Mouse (Mus musculus) myocyte (in vitro differentiated cells): ENCODE measurements at regions not wholly inside any gene's neighbourhood (a gene's known extent, or its start where the extent isn't known, plus 50 kb on each side); places are given as distances from the start of the nearest gene placed in this dataset.

Source experiments
- MAX ChIP-seq: IDR thresholded peaks from one replicate; pipeline ENCODE4 v1.6.1; 2011; ENCODE audit warnings: low read depth, mild to moderate bottlenecking, control low read depth
- POLR2A ChIP-seq: IDR thresholded peaks from one replicate; pipeline ENCODE4 v1.6.1; 2011; ENCODE audit warnings: low read depth, mild to moderate bottlenecking, control low read depth, moderate library complexity; ENCODE audit not compliant: insufficient read length

GRCm38 (mm10) chr8:37062012-37062944, 68.9 kb downstream of the AI429214 start:
- TF ChIP-seq MAX (no peak), POLR2A (no peak)
